Mouse (Mus musculus) thymus, postnatal 25 days (tissue): ENCODE results near the gene Nfix.
A peak's percentile ranks its signal among the peaks of the same experiment; 100 is the strongest.
"Not testable (repeated sequence)": the region's sequence is repeated elsewhere in the genome, so short reads cannot be mapped to it uniquely, and the experiment has no call there.

Experiments
- DNase-seq: peaks from one replicate; pipeline ENCODE4 v3.0.0; 2022

The Nfix gene

DNA sequence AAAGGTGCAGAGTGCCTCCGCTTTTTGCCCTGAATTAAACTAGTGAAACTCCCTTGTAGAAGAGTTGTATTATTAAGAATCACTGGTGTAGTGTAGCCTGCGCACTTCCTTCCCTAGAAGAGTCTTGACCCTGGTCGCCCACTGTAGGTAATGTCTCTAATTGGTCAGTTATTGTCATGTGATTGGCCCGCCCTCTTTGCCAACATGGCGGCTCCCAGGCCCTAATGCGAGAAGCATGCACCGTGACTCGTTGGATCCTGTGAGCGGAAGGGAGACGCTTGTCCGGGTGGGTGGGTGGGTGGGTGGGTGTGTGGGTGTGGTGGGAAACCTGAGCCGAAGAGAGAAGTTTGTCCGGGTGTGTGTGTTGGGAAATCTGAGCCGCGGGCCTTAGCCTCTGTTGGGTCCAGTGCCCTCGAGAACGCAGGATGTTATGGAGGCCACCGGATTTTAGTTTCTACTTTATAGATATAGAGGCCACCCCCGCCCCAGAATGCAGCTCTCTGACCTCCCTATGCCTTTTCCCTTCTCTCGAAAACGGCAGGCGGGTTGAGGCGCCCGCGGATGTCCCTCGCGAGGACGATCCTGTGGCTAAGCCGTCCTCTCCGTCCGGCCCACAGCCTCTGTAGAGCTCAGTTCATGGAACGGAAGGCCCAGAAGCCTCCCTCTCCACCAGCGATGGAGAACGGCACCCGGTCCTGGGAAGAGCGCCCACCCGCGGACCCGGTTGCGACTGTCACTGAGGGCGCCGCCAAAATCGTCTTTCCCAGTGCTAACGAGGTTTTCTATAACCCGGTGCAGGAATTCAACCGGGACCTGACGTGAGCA, 110.8 kb downstream of the Nfix start:
- peak; percentile 88 for DNase-seq

DNA sequence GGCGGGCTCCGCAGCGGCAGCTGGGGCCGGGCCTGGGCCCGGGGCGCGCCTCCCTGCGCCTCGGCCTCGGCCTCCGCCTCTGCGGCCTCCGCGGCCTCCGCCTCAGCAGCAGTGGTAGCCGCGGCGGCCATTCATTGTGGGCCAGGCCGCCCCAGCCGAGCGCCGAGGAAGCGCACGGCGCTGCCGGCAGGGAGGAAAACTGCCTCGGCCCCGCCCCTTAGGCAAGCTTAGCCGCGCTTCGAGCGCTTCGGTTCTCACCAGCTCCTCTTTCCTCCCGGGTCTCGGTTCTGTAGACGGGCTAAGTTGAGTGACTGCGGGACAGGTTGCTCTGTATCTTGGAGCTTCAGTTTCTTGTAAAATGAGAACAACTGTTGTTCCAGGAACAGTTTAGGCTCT, 112.4 kb downstream of the Nfix start, which contains the start of gene Nacc1:
Nacc1 (minus strand) TSS at position 158 of the 396 bp plus-strand sequence.
- peak; percentile 89 for DNase-seq

DNA sequence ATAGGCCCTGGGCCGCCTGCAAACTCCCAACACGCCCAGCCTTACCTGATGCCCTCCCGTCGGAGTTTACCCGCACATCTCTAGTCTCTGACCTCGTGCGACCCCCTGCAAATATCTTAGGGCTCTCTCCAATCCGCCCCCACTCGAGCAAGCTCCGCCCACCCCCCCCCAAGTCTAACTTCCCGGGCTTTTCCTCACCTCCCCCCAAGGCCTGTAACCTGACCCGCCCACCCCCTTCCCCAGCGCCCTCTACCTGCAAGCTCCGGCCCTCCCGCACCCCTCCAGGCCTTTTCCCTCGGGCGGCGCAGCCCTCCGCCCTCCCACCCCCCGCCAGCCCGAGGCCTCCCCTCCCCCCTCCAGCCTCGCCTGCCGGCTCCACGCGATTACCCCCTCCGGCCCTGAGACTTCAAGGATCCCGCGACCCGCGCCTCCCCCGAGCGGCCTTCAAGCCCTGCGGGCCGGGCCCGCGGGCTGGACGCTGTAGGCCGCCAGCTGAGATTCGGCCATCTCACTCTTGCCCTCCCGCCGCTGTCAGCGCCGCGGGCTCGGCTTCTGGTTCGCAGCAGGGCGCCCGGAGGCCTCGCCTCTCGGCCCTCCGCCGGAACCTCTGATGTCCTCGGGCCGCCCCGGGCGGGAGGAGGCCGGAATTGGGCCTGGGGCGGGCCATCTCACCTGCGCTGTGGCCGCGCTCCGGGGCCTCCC, 113.0 kb downstream of the Nfix start:
- peak; percentile 50 for DNase-seq

DNA sequence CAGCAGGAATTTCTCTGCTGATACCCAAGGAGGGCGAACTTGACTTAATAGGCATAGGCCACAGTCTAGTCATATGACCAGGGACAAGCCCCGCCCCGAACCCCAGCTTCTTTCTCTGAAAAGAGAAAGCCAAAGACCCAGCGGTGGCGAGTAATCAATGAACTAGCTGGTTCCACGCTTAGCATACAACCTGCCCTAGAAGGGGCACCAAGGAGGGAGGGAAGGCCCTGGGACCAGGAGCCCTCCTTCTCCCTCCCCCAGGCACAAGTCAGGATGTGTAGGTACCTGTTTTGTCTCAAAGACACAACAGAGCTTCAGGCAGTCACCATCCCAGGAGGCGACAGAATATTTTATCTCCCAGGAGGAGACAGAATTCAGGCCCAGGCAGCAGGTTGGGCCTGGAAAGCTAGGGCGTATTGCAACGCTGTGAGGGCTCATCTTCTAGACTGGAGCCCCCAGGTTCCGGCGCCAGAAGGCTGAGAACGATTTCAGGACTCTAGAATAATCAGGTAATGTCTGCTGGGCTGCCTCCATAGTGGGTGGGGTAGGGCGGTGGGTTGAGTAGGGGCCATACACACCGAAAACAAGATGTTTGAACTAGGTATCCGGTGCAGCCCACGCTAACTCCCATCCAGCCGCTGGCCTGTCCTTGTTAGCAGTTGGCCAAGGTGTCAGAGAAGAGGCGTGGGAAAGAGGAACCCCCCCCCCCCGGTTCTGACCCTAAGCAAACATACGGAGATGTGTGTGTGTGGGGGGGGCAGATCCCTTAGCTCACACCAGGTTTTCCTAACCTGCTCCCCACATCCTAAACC, 113.7 kb downstream of the Nfix start, which contains the start of gene Trmt1:
Trmt1 (plus strand) TSS at position 117 of the 812 bp plus-strand sequence.
- DNase-seq = peak; percentile 33

DNA sequence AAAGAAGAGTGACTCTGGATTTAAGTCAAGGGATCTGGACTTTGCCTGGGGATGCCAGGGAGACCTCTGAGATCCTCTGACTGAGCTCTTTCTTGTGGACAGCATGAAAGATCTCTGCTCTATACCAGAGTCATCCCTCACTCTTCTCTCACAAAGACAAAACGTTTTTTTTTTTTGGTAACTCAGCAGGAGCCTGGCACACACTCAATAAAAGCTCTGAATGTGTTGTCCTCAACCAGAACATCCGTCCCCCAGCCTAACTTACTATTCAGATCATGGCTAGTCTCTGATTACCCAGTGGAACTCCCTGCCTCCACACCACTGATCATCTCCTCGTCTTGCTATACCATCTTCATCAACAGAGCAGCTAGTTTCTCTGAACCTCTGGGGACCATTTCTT, 115.6 kb downstream of the Nfix start:
- no peak for DNase-seq

DNA sequence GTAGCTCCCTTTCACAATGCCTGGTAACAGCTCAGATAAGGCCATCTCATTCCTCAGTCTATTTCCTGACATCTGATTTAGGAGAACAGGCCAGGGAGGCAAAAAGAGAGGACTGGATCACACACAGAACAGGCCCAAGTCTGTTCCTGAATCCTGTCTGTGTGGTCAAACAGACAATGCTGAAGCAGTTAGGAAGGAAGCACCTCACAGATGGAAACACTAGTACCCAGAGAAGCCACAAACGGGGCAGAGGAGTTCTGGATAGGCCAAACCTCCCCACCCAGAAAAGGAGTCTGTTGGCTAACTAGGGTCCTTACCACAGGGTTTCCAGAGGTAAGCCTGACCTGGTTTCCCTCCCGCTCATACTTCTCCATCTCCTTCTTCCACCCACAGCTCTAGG, 117.9 kb downstream of the Nfix start:
- DNase-seq = no peak

DNA sequence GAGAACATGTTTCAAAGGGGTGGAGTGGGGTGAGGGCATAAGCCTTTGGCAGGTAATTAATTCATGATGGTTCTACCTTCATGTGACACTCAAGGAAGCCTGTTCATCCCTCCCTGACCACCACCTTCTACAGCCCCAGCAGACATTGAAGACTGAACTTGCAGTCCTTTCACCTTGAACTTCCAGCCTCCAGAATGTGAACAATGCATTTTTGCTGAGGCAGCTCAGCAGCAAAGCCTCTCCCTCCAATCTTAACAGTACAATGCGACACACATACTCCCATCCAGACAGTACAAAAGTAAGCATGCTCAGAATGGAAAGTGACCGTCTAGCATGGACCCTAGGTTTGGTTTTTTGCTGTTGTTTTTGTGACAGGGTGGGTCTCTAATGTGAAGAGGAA, 118.7 kb downstream of the Nfix start:
- no peak for DNase-seq

DNA sequence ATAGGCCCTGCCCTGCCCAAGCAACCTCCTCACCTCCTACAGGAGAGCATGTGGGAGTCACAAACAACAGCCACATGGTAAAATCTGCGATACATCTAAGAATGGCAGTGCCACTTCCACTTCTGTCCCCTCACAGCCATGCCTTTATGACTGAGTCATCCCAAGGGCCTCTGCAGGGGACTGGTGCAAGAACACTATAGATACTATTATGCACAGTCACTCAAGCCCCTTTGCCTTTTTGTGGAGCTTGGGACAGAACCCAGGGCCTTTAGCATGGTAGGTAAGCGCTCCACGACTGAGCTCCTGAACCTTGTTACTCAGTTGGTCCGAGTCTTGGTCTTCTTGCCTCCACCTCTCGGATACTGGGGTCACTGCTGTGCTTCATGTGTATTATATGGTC, 122.8 kb downstream of the Nfix start:
- DNase-seq = no peak

DNA sequence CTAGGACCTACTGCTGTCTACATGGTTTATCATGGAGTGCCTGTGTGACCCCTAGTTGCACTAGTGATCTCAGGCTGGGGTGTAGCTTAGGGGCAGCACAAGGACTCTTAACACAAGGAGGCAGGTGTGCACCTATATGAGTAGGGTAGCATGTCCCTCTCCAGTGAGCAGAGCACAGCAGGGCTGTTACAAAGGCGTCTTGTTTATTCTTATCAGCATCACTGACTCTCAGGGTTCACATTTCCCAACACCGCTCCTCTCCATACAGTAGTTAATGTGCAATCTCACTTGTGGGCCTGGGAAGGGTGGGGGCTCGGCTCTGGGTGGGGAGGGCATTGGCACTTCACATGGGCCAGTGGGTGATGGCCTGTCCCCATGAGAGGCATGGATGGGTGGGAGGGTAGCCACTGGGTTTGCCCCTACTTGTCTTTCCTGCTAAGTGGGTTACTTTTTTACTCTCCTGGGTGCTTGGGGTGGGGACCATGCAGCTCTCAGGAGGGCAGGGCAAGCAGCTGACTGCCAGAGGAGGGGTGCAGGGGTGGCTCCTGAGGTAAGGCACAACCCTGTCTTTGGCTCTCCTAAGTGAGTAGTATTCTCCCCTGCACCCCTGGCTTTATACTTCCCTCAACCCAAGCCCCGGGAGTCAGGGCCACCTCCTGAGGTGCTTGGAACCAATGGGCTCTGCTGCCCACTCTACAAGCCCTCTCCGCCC, 129.7 kb downstream of the Nfix start:
- DNase-seq = not testable (repeated sequence)

DNA sequence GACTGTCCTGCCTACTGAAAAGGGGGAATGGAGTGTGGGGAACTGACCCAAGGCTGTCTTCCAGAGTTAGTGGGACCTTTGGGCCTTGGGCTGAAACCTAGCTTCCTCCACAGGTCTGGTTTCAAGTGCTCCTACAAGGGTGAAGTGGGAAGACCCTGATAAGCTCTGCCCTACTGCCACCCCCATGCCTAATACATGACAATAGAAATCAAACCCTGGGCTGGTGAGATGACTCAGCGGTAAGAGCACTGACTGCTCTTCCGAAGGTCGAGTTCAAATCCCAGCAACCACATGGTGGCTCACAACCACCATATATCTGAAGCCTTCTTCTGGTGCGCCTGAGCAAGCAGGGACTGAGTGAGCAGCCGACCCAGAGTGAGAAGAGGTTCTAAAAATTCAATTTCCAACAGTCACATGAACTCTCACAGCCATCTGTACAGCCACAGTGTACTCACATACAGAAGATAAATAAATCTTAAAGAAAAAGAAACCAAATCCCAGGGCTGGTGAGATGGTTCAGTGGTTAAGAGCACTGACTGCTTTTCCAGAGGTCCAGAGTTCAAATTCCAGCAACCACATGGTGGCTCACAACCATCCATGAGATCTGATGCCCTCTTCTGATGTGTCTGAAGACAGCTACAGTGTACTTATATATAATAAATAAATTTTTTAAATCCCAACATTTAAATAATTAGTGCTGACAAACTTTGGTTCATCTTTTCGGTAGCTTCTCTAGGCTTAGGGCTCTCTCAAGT, 131.2 kb downstream of the Nfix start:
- no peak for DNase-seq

DNA sequence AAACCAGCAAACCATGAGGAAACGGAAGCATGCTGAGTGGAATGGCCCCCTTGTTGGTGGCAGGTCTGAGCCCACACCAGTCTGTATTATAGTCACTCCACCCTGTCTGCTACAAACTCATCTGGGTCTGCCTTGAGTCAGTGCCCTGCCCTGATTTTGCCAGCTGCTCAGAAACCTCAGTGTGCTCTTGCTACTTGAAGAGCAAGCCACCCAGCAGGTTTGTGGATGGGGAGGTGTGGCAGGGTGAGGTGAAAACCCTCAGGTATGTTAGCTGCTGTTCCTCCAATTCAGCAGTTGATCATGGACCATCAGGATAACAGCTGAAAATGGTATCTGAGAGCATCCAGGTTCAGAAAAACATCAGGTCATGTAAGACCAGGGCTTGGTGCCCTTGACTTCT, 132.1 kb downstream of the Nfix start:
- no peak for DNase-seq

DNA sequence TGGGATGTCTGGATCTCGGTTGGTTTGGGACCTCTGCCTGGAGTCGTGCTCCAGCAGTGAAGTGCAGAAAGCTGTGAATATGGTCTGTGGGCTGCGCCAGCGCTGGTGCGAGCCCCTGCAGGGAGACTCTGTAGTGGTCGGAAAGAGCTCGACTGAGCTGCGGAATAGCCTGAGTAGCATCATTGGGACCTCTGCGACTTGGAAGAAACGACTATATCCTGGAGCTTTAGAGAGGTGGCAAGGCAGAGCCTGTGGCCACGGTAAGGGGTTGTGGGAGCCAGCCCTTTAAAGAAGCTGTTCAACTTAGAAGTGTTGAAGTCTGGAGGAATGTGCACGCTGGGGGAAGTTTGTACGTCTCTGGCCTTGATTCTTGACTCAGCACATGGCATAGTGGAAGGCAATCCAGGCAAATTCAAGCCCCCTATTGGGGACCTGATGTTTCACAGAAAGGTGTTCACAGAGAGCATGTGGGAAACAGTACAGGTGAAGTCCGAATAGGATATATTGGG, 134.7 kb downstream of the Nfix start:
- DNase-seq = no peak

DNA sequence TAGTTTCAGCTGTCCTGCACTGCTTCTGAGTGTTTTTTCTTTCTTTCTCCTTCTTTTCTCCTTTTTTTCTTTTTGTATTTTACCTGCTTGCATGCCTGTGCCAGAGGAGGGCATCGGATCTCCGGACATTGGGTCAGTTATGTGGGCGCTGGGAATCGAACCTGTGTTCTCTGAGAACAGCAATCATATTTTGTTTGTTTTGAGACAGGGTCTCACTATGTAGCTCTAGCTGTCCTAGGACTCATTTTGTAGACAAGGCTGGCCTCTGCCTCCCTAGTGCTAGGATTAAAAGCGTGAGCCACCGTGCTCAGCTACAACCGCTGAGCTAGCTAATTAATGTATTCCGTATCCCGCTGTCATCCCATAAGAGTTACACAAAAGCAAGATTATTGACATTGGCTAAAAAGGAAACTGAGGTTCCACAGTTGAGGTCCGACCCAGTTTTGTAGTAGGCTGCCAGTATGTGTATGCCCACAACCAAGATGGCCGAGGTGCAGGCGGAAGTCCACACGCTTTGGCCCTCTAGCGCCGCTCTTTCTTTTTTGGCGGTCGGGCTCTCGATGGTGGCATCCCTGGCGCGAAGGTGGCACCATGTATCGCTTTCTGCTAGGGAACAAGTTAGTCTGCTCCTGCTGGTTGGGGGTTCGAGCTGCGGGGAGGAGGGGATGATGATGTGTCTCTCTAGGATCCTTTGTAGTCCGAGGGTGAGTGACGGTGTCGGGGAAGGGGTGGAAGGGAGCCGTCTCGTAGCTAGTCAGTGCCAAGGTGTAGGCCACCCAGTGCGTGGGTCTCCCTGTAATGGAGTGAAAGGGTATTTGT, 135.4 kb downstream of the Nfix start:
- peak; percentile 78 for DNase-seq

DNA sequence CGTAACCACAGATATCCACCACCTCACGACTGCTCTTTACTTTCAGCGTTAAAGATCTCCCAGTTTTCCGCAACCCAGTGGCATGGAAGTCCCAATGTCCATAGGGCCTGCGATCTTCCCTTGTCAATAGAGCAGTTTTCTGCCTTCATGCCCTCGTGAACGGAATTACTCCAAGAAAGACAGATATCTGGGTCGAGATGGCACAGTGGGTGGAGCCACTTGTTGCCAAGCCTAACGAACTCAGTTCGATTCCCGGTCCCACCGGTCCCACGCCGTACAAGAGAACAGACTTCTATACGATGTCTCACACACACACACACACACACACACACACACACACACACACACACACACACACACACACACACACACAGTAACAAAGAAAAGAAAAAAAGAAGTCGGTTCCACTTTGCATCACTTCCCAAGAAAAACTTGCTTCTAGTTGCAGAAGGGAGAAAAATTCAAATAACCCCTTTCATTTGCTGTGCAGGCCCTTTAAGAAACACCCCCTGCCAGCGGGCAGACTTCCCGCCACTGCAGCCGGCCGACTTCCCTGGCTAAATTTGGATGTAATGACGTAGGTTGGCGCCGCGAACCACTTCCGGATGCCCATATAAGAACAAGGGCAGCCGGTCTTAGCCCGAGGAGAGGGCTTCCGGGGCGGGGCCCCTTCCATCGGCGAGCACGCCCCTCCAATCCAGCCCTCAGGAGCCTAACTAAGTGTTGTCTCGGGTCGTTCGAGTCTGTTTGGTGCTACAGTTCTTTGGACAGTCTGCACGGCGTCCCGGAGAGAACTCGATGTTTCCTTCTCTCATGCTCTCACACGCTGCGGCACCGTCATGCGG, 136.4 kb downstream of the Nfix start:
- peak; percentile 95 for DNase-seq

DNA sequence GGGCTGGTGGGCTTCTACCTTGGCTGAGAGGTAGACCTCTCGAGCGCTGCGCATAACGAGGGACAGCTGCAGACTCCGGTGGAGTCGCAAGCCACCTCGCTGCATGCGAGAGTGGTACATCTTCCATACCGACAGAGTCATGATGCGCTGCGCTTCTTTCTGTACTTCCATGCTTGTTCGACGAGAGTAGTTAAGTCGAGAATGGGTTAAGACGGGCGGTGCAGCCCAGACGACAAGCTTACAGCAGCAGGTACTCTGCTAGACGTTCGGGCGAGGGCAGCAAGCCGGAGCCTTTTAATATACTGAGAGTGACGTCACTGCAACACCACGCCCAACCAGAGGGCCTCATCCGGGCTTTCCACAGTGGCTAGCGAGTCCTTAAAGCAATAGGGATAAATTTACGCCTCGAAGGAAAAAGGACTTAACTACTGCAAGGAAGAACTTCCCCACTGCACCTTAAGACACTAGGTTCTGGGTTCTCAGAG, 137.5 kb downstream of the Nfix start, which contains the start of gene Ier2:
Ier2 (minus strand) TSS at position 272 of the 485 bp plus-strand sequence.
- DNase-seq = peak; percentile 93

DNA sequence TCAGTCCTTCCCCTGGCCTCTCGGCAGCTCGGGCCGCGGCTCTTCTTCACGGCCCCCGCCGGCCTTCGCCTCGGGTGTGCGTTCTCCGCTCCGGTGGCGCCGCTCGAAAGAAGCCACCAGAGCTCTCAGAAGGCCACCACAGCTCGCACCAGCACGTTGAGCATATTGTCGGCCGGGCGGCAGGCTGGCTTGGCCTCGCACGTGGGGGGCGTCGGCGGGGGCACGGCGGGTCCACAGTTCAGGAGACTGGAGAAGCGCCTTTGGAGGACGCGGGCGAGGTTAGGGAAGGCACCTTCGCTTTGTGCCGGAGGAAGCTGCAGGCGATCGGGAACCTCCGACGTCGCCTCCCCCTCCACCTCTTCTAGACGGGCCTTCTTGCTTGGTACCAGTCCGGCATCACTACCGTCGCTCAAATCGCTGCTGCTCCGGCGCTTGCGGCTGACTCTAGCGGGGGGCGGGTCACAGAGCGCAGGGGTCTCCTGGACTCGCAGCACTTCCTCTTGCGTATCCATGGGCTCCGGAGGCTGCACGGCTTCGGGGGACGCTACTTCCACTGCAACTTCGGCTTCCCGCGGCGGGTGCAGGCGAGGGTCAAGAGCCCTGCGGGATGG, 138.1 kb downstream of the Nfix start:
- peak; percentile 71 for DNase-seq

DNA sequence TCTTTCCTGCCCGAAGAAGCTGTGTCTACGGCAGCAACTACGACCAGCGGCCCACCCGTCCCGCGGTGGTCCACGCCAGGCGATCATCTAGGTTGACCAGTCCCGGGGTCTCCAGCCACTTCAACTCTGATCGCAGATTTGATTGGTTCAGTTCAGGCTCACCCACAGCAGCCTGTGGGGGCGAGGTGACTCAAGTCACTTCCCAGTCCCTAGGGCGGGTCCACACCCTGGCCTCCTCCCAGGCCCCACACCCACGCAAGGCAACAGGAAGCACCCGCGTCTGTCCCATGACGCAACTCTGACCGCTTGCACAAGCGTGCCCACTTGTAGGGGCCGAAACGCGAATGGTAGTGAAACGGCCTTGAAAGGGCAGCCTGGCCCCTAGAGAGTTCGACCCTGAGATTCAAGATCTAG, 138.7 kb downstream of the Nfix start:
- DNase-seq = peak; percentile 74

DNA sequence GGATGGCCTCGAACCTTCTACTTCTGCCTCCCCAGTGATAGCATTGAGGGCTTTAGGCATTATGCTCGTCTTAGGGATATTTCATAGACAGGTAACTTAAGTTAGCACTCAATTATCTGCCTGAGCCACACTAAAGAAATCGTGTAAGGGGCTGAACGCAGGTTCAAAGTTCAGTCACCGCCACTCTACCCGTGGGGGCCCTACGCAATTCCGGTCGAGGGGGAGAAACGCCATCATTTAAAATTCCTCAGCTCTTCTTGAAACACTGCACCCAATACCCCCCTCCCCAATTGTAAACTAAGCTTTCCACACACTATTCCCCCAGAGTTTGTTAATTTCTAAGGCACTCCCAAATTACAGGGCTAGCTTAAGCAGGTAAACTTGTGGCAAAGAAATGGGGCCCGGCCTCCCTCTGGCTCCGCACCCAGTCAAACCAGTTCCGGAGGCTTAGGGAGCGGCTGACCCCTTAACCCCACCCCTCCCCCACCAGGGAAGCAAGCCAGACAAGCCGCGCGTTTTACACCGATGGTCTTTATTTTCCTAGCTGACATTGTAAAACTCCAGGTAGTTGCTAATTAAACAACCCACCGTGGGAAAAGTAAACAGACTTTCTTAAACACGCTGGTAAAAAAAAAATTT, 139.2 kb downstream of the Nfix start:
- DNase-seq = peak; percentile 50
